Mouse (Mus musculus): Measurements from ENCODE around the gene Mpv17l.
"Not testable (repeated sequence)": the region's sequence is repeated elsewhere in the genome, so short reads cannot be mapped to it uniquely, and the experiment has no call there.

Gene Mpv17l

GRCm38 (mm10) chr16:13902888-13903483 is at the start of gene Mpv17l, which contains the start of gene Pdxdc1:
Mpv17l (plus strand) TSS chr16:13903161.
Pdxdc1 (minus strand) TSS chr16:13903131.
- peak; percentile 98 to 99 for DNase-seq

- no peak for DNase-seq
These were observed 49.1 kb upstream of the Mpv17l start for GRCm38 (mm10) chr16:13853886-13854285.

GRCm38 (mm10) chr16:13866076-13866475 is 36.9 kb upstream of the Mpv17l start:
- DNase-seq = no peak

GRCm38 (mm10) chr16:13866616-13867015 is 36.3 kb upstream of the Mpv17l start:
- DNase-seq = no peak

GRCm38 (mm10) chr16:13867406-13867805 is 35.6 kb upstream of the Mpv17l start:
- DNase-seq = peak; percentile 11 to 26

GRCm38 (mm10) chr16:13867910-13868514 is 34.9 kb upstream of the Mpv17l start:
- peak; percentile 15 to 22 for DNase-seq

GRCm38 (mm10) chr16:13875483-13875882 is 27.5 kb upstream of the Mpv17l start:
- DNase-seq = no peak

GRCm38 (mm10) chr16:13883094-13883774 is 19.7 kb upstream of the Mpv17l start:
- DNase-seq = no peak

GRCm38 (mm10) chr16:13890449-13890848 is 12.5 kb upstream of the Mpv17l start:
- DNase-seq = no peak

GRCm38 (mm10) chr16:13892850-13893249 is 10.1 kb upstream of the Mpv17l start:
- DNase-seq = no peak

GRCm38 (mm10) chr16:13894097-13894496 is 8.9 kb upstream of the Mpv17l start:
- DNase-seq = no peak

- DNase-seq = no peak
These were observed 7.2 kb upstream of the Mpv17l start for GRCm38 (mm10) chr16:13895740-13896139.

GRCm38 (mm10) chr16:13896357-13896756 is 6.6 kb upstream of the Mpv17l start:
- DNase-seq = no peak

- DNase-seq = no peak
These were observed 4.0 kb upstream of the Mpv17l start for GRCm38 (mm10) chr16:13898981-13899380.

- no peak for DNase-seq
These were observed 547 bp upstream of the Mpv17l start for GRCm38 (mm10) chr16:13902397-13902831.

GRCm38 (mm10) chr16:13903488-13903887 is 527 bp downstream of the Mpv17l start:
- peak; percentile 87 to 88 for DNase-seq

- no peak for DNase-seq
These were observed 4.3 kb downstream of the Mpv17l start for GRCm38 (mm10) chr16:13907297-13907696.

- no peak for DNase-seq
These were observed 17.1 kb downstream of the Mpv17l start for GRCm38 (mm10) chr16:13920093-13920492.

GRCm38 (mm10) chr16:13921063-13921462 is 18.1 kb downstream of the Mpv17l start:
- DNase-seq = no peak

- DNase-seq = no peak
These were observed 18.8 kb downstream of the Mpv17l start for GRCm38 (mm10) chr16:13921781-13922180.

- DNase-seq = not testable (repeated sequence)
These were observed 19.5 kb downstream of the Mpv17l start for GRCm38 (mm10) chr16:13922499-13922898.

- not testable (repeated sequence) for DNase-seq
These were observed 20.0 kb downstream of the Mpv17l start for GRCm38 (mm10) chr16:13922966-13923365.

- DNase-seq = no peak
These were observed 24.6 kb downstream of the Mpv17l start for GRCm38 (mm10) chr16:13927456-13928075.
